Mouse (Mus musculus): ENCODE measurements at regions not wholly inside any gene's neighbourhood (a gene's known extent, or its start where the extent isn't known, plus 50 kb on each side); places are given as distances from the start of the nearest gene placed in this dataset.

- DNase-seq, result no peak
Measured at GRCm38 (mm10) chr5:132759751-132760150, 216.6 kb upstream of the Auts2 start.

- DNase-seq, result no peak
Measured at GRCm38 (mm10) chr5:132758941-132759340, 215.8 kb upstream of the Auts2 start.

- no peak for DNase-seq
Measured at GRCm38 (mm10) chr5:132737966-132738365, 194.8 kb upstream of the Auts2 start.

- DNase-seq, result no peak
Measured at GRCm38 (mm10) chr5:132728689-132729189, 185.6 kb upstream of the Auts2 start.

- no peak for DNase-seq
Measured at GRCm38 (mm10) chr5:132724467-132724866, 181.3 kb upstream of the Auts2 start.

- no peak for DNase-seq
Measured at GRCm38 (mm10) chr5:132710301-132710700, 167.2 kb upstream of the Auts2 start.

GRCm38 (mm10) chr5:132707531-132707930 is 164.4 kb upstream of the Auts2 start:
- DNase-seq, result no peak

GRCm38 (mm10) chr5:132703455-132704100 is 160.4 kb upstream of the Auts2 start:
- peak; percentile 41 for DNase-seq

- no peak for DNase-seq
Measured at GRCm38 (mm10) chr5:132702573-132702972, 159.4 kb upstream of the Auts2 start.

- no peak for DNase-seq
Measured at GRCm38 (mm10) chr5:132690784-132691183, 147.6 kb upstream of the Auts2 start.

GRCm38 (mm10) chr5:132675261-132675660 is 132.1 kb upstream of the Auts2 start:
- no peak for DNase-seq

GRCm38 (mm10) chr5:132673599-132674305 is 130.6 kb upstream of the Auts2 start:
- DNase-seq, result peak; percentile 38

GRCm38 (mm10) chr5:132671496-132671895 is 128.4 kb upstream of the Auts2 start:
- DNase-seq, result no peak

GRCm38 (mm10) chr5:132667316-132667715 is 124.2 kb upstream of the Auts2 start:
- DNase-seq, result no peak

- DNase-seq, result no peak
Measured at GRCm38 (mm10) chr5:132661266-132661665, 118.1 kb upstream of the Auts2 start.

- no peak for DNase-seq
Measured at GRCm38 (mm10) chr5:132660036-132660435, 116.9 kb upstream of the Auts2 start.

GRCm38 (mm10) chr5:132654382-132654781 is 111.2 kb upstream of the Auts2 start:
- DNase-seq, result no peak

- peak; percentile 28 for DNase-seq
Measured at GRCm38 (mm10) chr5:132653694-132654300, 110.7 kb upstream of the Auts2 start.

- no peak for DNase-seq
Measured at GRCm38 (mm10) chr5:132652201-132652600, 109.1 kb upstream of the Auts2 start.

GRCm38 (mm10) chr5:132649771-132650170 is 106.6 kb upstream of the Auts2 start:
- no peak for DNase-seq

GRCm38 (mm10) chr5:132648751-132649150 is 105.6 kb upstream of the Auts2 start:
- DNase-seq, result peak; percentile 3

- DNase-seq, result no peak
Measured at GRCm38 (mm10) chr5:132644646-132645172, 101.6 kb upstream of the Auts2 start.

- DNase-seq, result no peak
Measured at GRCm38 (mm10) chr5:132643270-132643669, 100.1 kb upstream of the Auts2 start.

All from lung, postnatal 10 days (tissue).